In the genomic region with DNA sequence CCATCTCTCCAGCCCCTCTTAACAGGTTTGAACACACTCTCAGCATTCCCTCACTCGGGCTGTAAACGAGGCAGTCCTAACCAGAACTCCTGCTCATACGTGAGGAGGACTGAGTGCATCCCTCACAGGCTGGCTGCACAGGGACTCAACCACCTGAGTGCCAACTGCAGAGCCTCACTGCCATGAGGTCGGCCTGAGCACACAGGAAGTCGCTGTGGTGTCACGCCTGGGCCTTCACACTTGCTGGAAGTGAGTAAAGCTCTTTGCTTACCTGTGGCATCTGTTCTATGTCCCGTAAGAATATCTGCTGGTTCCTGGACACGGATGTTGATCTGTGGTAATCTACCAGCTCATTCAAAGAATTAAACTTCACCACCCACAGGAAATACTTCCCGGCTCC, we compare ENCODE assay signal across 15 mouse cellular contexts. TPM values are rescaled to one million over a fixed set of nuclear protein-coding genes. Genes with fewer than 3 reads are reported as not detected.
DNase-seq lines count a peak whose midpoint lies in the region.
"Had no signal": no experiment of that assay in that cellular context is flagged by ENCODE, and none has a peak within 500 bp of the region (broad histone marks: within the 10 kb centered on the region; RNA-seq: fewer than 3 reads in every experiment).

No protein-coding gene starts in this region.

- DNase-seq in thymus, postnatal 0 days (ENCODE audit: low spot score): peak; percentile 45
- DNase-seq in thymus, postnatal 4 days: no peak
- peak; percentile 52 for DNase-seq in CD4-positive, CD25-positive, alpha-beta regulatory T cell, adult 2 months (ENCODE audit: low read depth, low spot score)
- peak; percentile 83 for DNase-seq in induced T-regulatory cell, adult 2 months (ENCODE audit: low read depth)
- DNase-seq in embryo, embryonic 10.5 days (ENCODE audit: low spot score): no peak
- DNase-seq in layer of hippocampus, adult 9-11 months: no peak
- DNase-seq in heart, postnatal 36 days: no peak
- DNase-seq: adrenal gland, adult 8-10 months; cerebellum, adult 2 months; cerebellum, postnatal 14 days; gastrocnemius, postnatal 10 days; heart, postnatal 14 days; kidney, adult 9 months; kidney, postnatal 10 days; right cerebral cortex, postnatal 25 days had no signal

- intact Hi-C loops in heart, postnatal 36 days (cut with DNase I): loop anchor here (5.0 kb wide), 1 partner anchor 166 kb away; the partner anchor contains the start of genes Caskin2 and Tsen54

RNA-seq across cellular contexts. Expression of gene Slc25a19, which starts 18.3 kb away (rescaled TPM):
- 35.5 and 39.5 TPM in 2 replicates for polyA plus RNA-seq in thymus, postnatal 0 days (2015; fragmentation: Nextera tagmentation; extraction: Ambion mirVana)
- total RNA-seq in heart, postnatal 36 days (2021): 10 to 100 TPM; 35.5 to 38.8 TPM

RNA-seq across cellular contexts. Expression of gene Mif4gd, which starts 33.7 kb away (rescaled TPM):
- 120 and 121 TPM in 2 replicates for polyA plus RNA-seq in thymus, postnatal 0 days (2015; fragmentation: Nextera tagmentation; extraction: Ambion mirVana)
- 10 to 100 TPM; 47.3 to 53.8 TPM for total RNA-seq in heart, postnatal 36 days (2021)

RNA-seq across cellular contexts. Expression of gene Gga3, which starts 42.6 kb away (rescaled TPM):
- polyA plus RNA-seq in thymus, postnatal 0 days (2015; fragmentation: Nextera tagmentation; extraction: Ambion mirVana): 20.1 and 20.9 TPM in 2 replicates
- total RNA-seq in heart, postnatal 36 days (2021): 10 to 100 TPM; 18.0 to 21.3 TPM

RNA-seq across cellular contexts. Expression of gene Mrps7, which starts 42.7 kb away (rescaled TPM):
- polyA plus RNA-seq in thymus, postnatal 0 days (2015; fragmentation: Nextera tagmentation; extraction: Ambion mirVana): 81.2 and 85.3 TPM in 2 replicates
- total RNA-seq in heart, postnatal 36 days (2021): 10 to 100 TPM; 80.1 to 85.7 TPM

Comparison
In these comparisons a context has a peak if more than half of its experiments do, and no peak if none do; other contexts are left out.
1. DNase-seq: peak in thymus, postnatal 0 days (single experiment), CD4-positive, CD25-positive, alpha-beta regulatory T cell, adult 2 months (single experiment) and induced T-regulatory cell, adult 2 months (single experiment); none in thymus, postnatal 4 days (single experiment), embryo, embryonic 10.5 days (single experiment), layer of hippocampus, adult 9-11 months (single experiment) and heart, postnatal 36 days (0 of 2).